Mouse (Mus musculus) embryo, embryonic 10.5 days (tissue): ENCODE measurements at regions not wholly inside any gene's neighbourhood (a gene's known extent, or its start where the extent isn't known, plus 50 kb on each side); places are given as distances from the start of the nearest gene placed in this dataset.
A peak's percentile ranks its signal among the peaks of the same experiment; 100 is the strongest.

Experiments
- DNase-seq: peaks from one replicate; pipeline ENCODE4 v3.0.0-alpha.2; 2015; ENCODE audit warnings: low spot score

- DNase-seq, result no peak
Observed at GRCm38 (mm10) chr13:31334981-31335380, 221.0 kb upstream of the Foxq1 start.

GRCm38 (mm10) chr13:31337631-31338030 lies 218.3 kb upstream of the Foxq1 start:
- DNase-seq, result no peak

- DNase-seq, result no peak
Observed at GRCm38 (mm10) chr13:31339386-31339785, 216.5 kb upstream of the Foxq1 start.

- no peak for DNase-seq
Observed at GRCm38 (mm10) chr13:31339901-31340300, 216.0 kb upstream of the Foxq1 start.

- no peak for DNase-seq
Observed at GRCm38 (mm10) chr13:31340363-31340948, 215.5 kb upstream of the Foxq1 start.

- DNase-seq, result no peak
Observed at GRCm38 (mm10) chr13:31341282-31342100, 214.4 kb upstream of the Foxq1 start.

GRCm38 (mm10) chr13:31346205-31346604 lies 209.7 kb upstream of the Foxq1 start:
- no peak for DNase-seq

GRCm38 (mm10) chr13:31347000-31347399 lies 208.9 kb upstream of the Foxq1 start:
- no peak for DNase-seq

- no peak for DNase-seq
Observed at GRCm38 (mm10) chr13:31349671-31350070, 206.3 kb upstream of the Foxq1 start.

GRCm38 (mm10) chr13:31351481-31351880 lies 204.5 kb upstream of the Foxq1 start:
- DNase-seq, result no peak

GRCm38 (mm10) chr13:31352825-31353224 lies 203.1 kb upstream of the Foxq1 start:
- no peak for DNase-seq

- DNase-seq, result no peak
Observed at GRCm38 (mm10) chr13:31359353-31359752, 196.6 kb upstream of the Foxq1 start.

GRCm38 (mm10) chr13:31362386-31362785 lies 193.5 kb upstream of the Foxq1 start:
- DNase-seq, result peak; percentile 33

- DNase-seq, result no peak
Observed at GRCm38 (mm10) chr13:31364369-31364768, 191.6 kb upstream of the Foxq1 start.

GRCm38 (mm10) chr13:31367226-31367625 lies 188.7 kb upstream of the Foxq1 start:
- no peak for DNase-seq

GRCm38 (mm10) chr13:31369182-31369581 lies 186.8 kb upstream of the Foxq1 start:
- no peak for DNase-seq

GRCm38 (mm10) chr13:31370873-31371272 lies 185.1 kb upstream of the Foxq1 start:
- DNase-seq, result no peak

GRCm38 (mm10) chr13:31374006-31374405 lies 181.9 kb upstream of the Foxq1 start:
- no peak for DNase-seq

GRCm38 (mm10) chr13:31393421-31394215 lies 162.3 kb upstream of the Foxq1 start:
- DNase-seq, result no peak

GRCm38 (mm10) chr13:31396216-31396910 lies 159.6 kb upstream of the Foxq1 start:
- peak; percentile 41 for DNase-seq

- peak; percentile 72 for DNase-seq
Observed at GRCm38 (mm10) chr13:31397246-31397645, 158.7 kb upstream of the Foxq1 start.

- DNase-seq, result no peak
Observed at GRCm38 (mm10) chr13:31400401-31400800, 155.5 kb upstream of the Foxq1 start.
